Mouse (Mus musculus) cerebellum, adult 2 months (tissue): ENCODE results near the gene Zfp791. TPM values are rescaled to one million over a fixed set of nuclear protein-coding genes. Genes with fewer than 3 reads are reported as not detected.

Source experiments
- DNase-seq, 2 experiments: peaks; one replicate each; pipeline ENCODE4 v3.0.0; 2021
- H3K27ac ChIP-seq: fragments of 200-500 bp; 2 replicates; pipeline ENCODE4 v1.5.1; 2012; ENCODE audit warnings: low read length, control low read depth, inconsistent platforms; ENCODE audit not compliant: insufficient read depth
- H3K27me3 ChIP-seq: fragments of 200-500 bp; 2 replicates; pipeline ENCODE4 v1.6.1; 2012; ENCODE audit warnings: inconsistent platforms, mild to moderate bottlenecking, low read length, moderate library complexity; ENCODE audit not compliant: control insufficient read depth, insufficient read depth
- H3K4me1 ChIP-seq: fragments of 200-500 bp; 2 replicates; pipeline ENCODE4 v1.6.1; 2011; ENCODE audit warnings: low read length; ENCODE audit not compliant: control insufficient read depth, insufficient read depth
- H3K4me3 ChIP-seq: fragments of 200-500 bp; replicated peaks from 2 replicates; pipeline ENCODE3; 2011; ENCODE audit warnings: mild to moderate bottlenecking, low read depth, low read length, control low read depth; ENCODE audit not compliant: insufficient read depth
- CTCF ChIP-seq: fragments of 200-500 bp; IDR thresholded peaks from 2 replicates; pipeline ENCODE4 v1.5.1; 2011; ENCODE audit warnings: low read depth, mild to moderate bottlenecking, control low read depth, low read length, moderate library complexity, borderline replicate concordance; ENCODE audit not compliant: insufficient read depth
- POLR2A ChIP-seq: fragments of 200-500 bp; IDR thresholded peaks from 2 replicates; pipeline ENCODE4 v1.6.1; 2011; ENCODE audit warnings: low read length, control low read depth, borderline replicate concordance; ENCODE audit not compliant: insufficient read depth
- WGBS: fragments of 180-500 bp; shearing (Covaris S2); methylation state at CpG from one replicate; pipeline ENCODE4 v1.1.7; 2018; 5-methylcytosine and 5-hydroxymethylcytosine counted together
- polyA plus RNA-seq: library from polyadenylated mRNA; depleted of rRNA; stranded (reverse); fragments of >200 nt; gene quantifications from 2 replicates; pipeline ENCODE4 v1.2.3, GENCODE M21; 2012

The Zfp791 gene
- polyA plus RNA-seq, 1 experiment = 4.8 TPM

DNA sequence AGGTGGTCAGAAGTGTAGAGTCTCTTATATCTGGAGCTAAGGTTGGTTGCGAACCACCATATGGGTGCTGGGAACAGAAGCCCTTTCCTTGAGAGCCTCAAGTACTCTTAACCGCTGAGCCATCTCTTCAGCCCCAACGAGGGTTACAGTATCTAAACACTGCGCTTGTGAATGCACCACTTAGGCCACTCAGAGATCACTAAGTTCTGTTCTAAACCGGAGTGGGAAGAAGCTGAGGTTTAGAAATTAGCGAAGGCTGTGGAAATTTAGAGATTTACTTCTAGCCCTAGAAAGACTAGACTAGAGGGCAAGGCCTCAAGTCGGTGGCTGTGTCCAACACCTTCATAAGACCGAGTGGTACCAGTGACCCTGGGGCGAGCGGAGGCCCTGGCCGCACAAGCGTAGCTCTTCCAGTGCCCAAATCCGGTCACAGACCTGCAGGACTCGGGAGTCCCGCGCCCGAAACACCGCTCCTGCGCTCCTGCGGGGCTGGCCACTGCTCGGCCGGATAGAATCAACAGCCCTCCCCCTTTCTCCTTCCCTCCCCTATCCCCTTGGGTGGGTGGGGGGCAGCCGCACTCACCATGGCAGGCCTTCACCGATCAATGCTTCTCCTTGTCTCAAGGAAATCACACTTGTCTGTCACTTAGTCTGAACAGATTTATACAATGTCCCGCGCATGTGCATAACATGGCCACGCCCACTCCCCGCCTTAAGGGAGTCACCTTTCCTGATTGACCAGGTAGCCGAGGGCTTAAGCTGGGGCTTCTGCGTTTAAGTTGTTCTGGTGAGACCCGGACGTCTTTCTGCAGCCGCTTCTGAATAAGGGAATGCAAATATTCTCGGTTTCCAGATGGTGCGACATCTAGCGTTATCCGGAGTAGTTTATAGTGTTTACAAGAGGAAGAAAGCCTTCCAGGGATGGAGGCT, 3.6 kb downstream of the Zfp791 start:
- peak; percentile 1; the same call in 1 of the 2 replicates for TF ChIP-seq CTCF
- TF ChIP-seq POLR2A = peak; percentile 29; the same call in 1 of the 2 replicates
- Histone ChIP-seq H3K4me3 (peak overlapping the region; percentile 86), H3K4me1 (no peaks in the 10 kb centered on the region; the same call in 1 of the 2 replicates), H3K27me3 (no peaks in the 10 kb centered on the region), H3K27ac (no peak overlapping the region)
- peak; percentile 86 to 88 for DNase-seq
- 8% methylated on average over 37 of the region's 37 CpGs for WGBS

GRCm38 (mm10) chr8:85116984-85117383, 5.9 kb downstream of the Zfp791 start:
- no peak for TF ChIP-seq CTCF
- no peak for TF ChIP-seq POLR2A
- no peak for DNase-seq
- no peaks in the 10 kb centered on the region for H3K27me3 ChIP-seq
- no peaks in the 10 kb centered on the region; the same call in 1 of the 2 replicates for H3K4me1 ChIP-seq
- 95% methylated on average over 7 of the region's 7 CpGs for WGBS
- no peak overlapping the region for H3K4me3 ChIP-seq
- H3K27ac ChIP-seq = no peak overlapping the region

GRCm38 (mm10) chr8:85115501-85115900, 7.4 kb downstream of the Zfp791 start:
- no peaks in the 10 kb centered on the region; the same call in 1 of the 2 replicates for H3K27me3 ChIP-seq
- H3K4me1 ChIP-seq = no peaks in the 10 kb centered on the region; the same call in 1 of the 2 replicates
- TF ChIP-seq POLR2A = no peak
- no peak for TF ChIP-seq CTCF
- WGBS = 80% methylated on average over 4 of the region's 4 CpGs
- no peak overlapping the region for H3K27ac ChIP-seq
- no peak for DNase-seq
- H3K4me3 ChIP-seq = no peak overlapping the region

- WGBS = 93% methylated on average over 10 of the region's 10 CpGs
Observed at GRCm38 (mm10) chr8:85113241-85113640, 9.7 kb downstream of the Zfp791 start.

DNA sequence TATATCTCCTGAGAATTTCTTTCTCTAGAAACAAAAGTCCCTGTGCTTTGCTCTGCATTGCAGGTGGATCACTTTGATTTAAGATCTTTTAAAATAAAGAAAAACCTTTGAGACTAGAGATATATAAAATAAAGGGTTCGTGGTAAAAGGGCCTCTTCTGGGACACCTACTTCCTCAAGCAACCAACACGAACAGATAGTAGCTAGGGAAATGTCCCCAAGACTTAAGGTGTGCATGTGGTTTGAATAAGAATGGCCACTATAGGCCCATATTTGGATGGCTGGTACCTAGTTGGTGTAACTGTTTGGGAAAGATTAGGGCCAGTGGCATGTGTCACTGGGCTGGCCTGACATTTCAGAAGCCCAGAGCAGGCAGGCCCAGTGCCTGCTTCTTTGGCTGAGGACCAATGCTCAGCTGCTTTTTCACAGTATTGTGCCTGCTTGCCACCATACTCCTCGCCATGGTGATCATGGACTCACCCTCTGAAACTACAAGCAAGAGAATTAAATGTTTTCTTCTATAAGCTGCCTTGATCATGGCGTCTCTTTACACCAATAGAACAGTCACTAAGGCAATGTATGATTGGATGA, 22.7 kb downstream of the Zfp791 start:
- DNase-seq = no peak
- no peak overlapping the region for H3K27ac ChIP-seq
- H3K27me3 ChIP-seq = no peaks in the 10 kb centered on the region
- no peaks in the 10 kb centered on the region for H3K4me1 ChIP-seq
- no peak for TF ChIP-seq CTCF
- no peak for TF ChIP-seq POLR2A
- no peak overlapping the region for H3K4me3 ChIP-seq
- WGBS = 77% methylated on average over 4 of the region's 4 CpGs

More at GRCm38 (mm10) chr8:85113241-85113640, 9.7 kb downstream of the Zfp791 start:
- H3K4me1 ChIP-seq = no peaks in the 10 kb centered on the region; the same call in 1 of the 2 replicates
- no peaks in the 10 kb centered on the region; the same call in 1 of the 2 replicates for H3K27me3 ChIP-seq
- no peak for DNase-seq
- H3K4me3 ChIP-seq = no peak overlapping the region
- H3K27ac ChIP-seq = no peak overlapping the region
- TF ChIP-seq CTCF (no peak), POLR2A (no peak)

- Histone ChIP-seq H3K27me3 (no peaks in the 10 kb centered on the region), H3K27ac (no peak overlapping the region), H3K4me3 (no peak overlapping the region), H3K4me1 (no peaks in the 10 kb centered on the region)
- 89% methylated on average over 4 of the region's 4 CpGs for WGBS
- DNase-seq = no peak
- TF ChIP-seq POLR2A = no peak
- TF ChIP-seq CTCF = no peak
Observed at GRCm38 (mm10) chr8:85096850-85097249, 26.0 kb downstream of the Zfp791 start.

- TF ChIP-seq POLR2A = no peak
- no peak for TF ChIP-seq CTCF
- no peak overlapping the region for H3K27ac ChIP-seq
- no peak for DNase-seq
- H3K27me3 ChIP-seq = no peaks in the 10 kb centered on the region
- no peaks in the 10 kb centered on the region for H3K4me1 ChIP-seq
- no peak overlapping the region for H3K4me3 ChIP-seq
- WGBS = 93% methylated on average over 16 of the region's 16 CpGs
Observed at GRCm38 (mm10) chr8:85096196-85096595, 26.7 kb downstream of the Zfp791 start.

DNA sequence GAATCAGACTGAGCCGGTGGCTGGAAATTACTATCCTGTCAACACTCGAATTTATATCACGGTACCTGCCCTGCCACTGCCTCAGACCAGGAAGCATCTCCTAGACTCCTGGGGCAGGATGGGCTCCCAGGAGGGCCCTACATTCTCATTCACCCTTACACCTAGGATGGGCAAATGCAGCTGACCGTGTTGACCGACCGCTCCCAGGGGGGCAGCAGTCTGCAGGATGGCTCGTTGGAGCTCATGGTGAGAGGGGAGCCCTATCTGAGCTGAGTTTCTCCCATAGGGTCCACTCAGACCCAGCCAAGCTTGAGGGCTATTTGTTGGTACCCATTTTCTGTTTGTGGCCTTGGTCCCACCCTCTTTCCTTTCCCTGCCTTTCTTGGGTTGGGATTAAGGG, 27.3 kb downstream of the Zfp791 start:
- TF ChIP-seq POLR2A (no peak), CTCF (no peak)
- no peak overlapping the region for H3K4me3 ChIP-seq
- WGBS = 93% methylated on average over 7 of the region's 7 CpGs
- no peak for DNase-seq
- no peak overlapping the region for H3K27ac ChIP-seq
- no peaks in the 10 kb centered on the region for H3K4me1 ChIP-seq
- H3K27me3 ChIP-seq = no peaks in the 10 kb centered on the region

GRCm38 (mm10) chr8:85095051-85095450, 27.8 kb downstream of the Zfp791 start:
- TF ChIP-seq CTCF = no peak
- TF ChIP-seq POLR2A = no peak
- Histone ChIP-seq H3K27ac (no peak overlapping the region), H3K4me3 (no peak overlapping the region), H3K27me3 (no peaks in the 10 kb centered on the region), H3K4me1 (no peaks in the 10 kb centered on the region)
- DNase-seq = no peak
- 93% methylated on average over 13 of the region's 13 CpGs for WGBS
